Mouse (Mus musculus): Measurements from ENCODE around the gene Zc2hc1c. TPM values are rescaled to one million over a fixed set of nuclear protein-coding genes. Genes with fewer than 3 reads are reported as not detected.

Gene Zc2hc1c
- polyA plus RNA-seq, 1 experiment from 2014 or later = 0.93 TPM

DNA sequence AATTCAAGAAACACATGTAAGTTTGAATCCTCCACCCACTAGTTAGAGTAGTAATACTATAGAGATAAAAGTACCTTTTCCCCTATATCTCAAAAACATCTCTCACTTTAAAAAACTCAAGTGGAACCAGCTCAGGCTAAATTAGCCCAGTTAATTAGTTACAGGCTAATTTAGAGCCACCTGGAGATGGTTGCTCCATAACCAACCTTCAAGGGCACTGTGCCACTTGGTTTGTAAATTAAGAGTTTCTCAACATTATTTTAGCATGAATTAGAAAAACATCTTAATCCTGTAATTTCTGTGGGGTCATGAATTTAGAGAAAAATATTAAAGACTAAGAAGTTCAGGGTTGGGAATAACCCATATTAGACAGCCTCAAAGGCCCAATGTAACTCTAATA lies 3.1 kb downstream of the Zc2hc1c start:
- no peak overlapping the region for H3K4me3 ChIP-seq (ENCODE audit: low read depth, low read length)
- no peak overlapping the region for H3K27ac ChIP-seq (replicated peaks)
- H3K36me3 ChIP-seq (ENCODE audit: control insufficient read depth, insufficient read depth, low read length) = no peaks in the 10 kb centered on the region
- no peaks in the 10 kb centered on the region for H3K27me3 ChIP-seq (ENCODE audit: control insufficient read depth, insufficient read depth, low read length)
- no peak for DNase-seq (ENCODE audit: low spot score)
- H3K4me1 ChIP-seq (replicated peaks; ENCODE audit: control insufficient read depth, insufficient read depth) = no peaks in the 10 kb centered on the region
- H3K9ac ChIP-seq (ENCODE audit: low read length) = no peak overlapping the region
- no peak overlapping the region for H3K4me2 ChIP-seq (replicated peaks; ENCODE audit: low read depth)
- TF ChIP-seq EP300 (optimal IDR thresholded peaks at IDR 0.05) = no peak
- no peak for TF ChIP-seq CTCF (IDR thresholded peaks at IDR 0.05; ENCODE audit: low read depth)
- ATAC-seq (ENCODE audit: low FRiP score, low TSS enrichment) = no peak
- no peaks in the 10 kb centered on the region for H3K9me3 ChIP-seq (ENCODE audit: control insufficient read depth, low read length)

DNA sequence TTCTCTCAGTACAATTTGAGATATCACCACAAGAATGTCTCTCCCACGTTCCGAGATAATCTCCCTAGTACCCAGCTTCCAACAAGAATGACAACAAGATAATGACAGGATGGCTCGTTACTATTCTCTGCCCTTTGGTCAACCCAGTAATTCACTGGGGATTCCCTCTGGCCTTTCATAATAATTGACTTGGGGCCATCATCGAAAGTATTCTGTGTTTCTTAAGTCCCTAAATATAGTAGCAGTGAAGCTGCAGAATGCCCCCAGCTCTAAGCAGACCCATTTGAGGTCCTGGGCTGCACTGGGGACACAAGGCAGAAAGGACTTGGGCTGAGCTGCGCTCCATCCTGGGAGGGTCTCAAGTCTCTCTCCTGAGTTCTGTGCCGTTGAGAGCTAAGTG lies 3.9 kb downstream of the Zc2hc1c start:
- no peak overlapping the region for H3K27ac ChIP-seq (replicated peaks)
- no peaks in the 10 kb centered on the region for H3K36me3 ChIP-seq (ENCODE audit: control insufficient read depth, insufficient read depth, low read length)
- H3K4me3 ChIP-seq (ENCODE audit: low read depth, low read length) = no peak overlapping the region
- DNase-seq (ENCODE audit: low spot score) (no peak), ATAC-seq (ENCODE audit: low FRiP score, low TSS enrichment) (no peak)
- H3K27me3 ChIP-seq (ENCODE audit: control insufficient read depth, insufficient read depth, low read length) = no peaks in the 10 kb centered on the region
- TF ChIP-seq CTCF (IDR thresholded peaks at IDR 0.05; ENCODE audit: low read depth) = no peak
- no peak for TF ChIP-seq EP300 (optimal IDR thresholded peaks at IDR 0.05)
- no peak overlapping the region for H3K4me2 ChIP-seq (replicated peaks; ENCODE audit: low read depth)
- 76% methylated on average over 6 of the region's 6 CpGs for WGBS
- H3K4me1 ChIP-seq (replicated peaks; ENCODE audit: control insufficient read depth, insufficient read depth) = no peaks in the 10 kb centered on the region
- no peak overlapping the region for H3K9ac ChIP-seq (ENCODE audit: low read length)
- no peaks in the 10 kb centered on the region for H3K9me3 ChIP-seq (ENCODE audit: control insufficient read depth, low read length)

DNA sequence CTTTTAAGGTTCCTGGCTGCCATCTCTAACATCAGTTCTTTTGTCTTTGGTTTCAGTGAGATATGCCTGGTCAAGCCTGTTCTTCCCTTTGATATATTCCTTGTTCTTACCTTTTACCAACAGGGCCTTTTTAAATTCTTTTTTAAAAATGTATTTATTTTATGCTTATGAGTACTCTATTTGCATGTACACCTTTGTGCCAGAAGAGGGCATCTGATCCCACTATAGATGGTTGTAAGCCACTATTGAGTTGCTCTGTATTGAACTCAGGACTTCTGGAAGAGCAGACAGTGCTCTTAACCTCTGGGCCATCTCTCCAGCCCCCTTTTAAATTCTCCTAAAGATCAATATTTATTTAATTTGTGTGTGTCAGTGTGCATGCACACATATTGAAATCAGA lies 4.5 kb downstream of the Zc2hc1c start:
- 0 out of 2 replicates have a peak, but pooled peaks cover 1% of the 10 kb centered on the region for H3K4me1 ChIP-seq (replicated peaks; ENCODE audit: control insufficient read depth, insufficient read depth)
- H3K27ac ChIP-seq (replicated peaks) = no peak overlapping the region
- H3K36me3 ChIP-seq (ENCODE audit: control insufficient read depth, insufficient read depth, low read length) = no peaks in the 10 kb centered on the region
- DNase-seq (ENCODE audit: low spot score) = no peak
- TF ChIP-seq EP300 (optimal IDR thresholded peaks at IDR 0.05) = no peak
- TF ChIP-seq CTCF (IDR thresholded peaks at IDR 0.05; ENCODE audit: low read depth) = peak; percentile 41
- no peak overlapping the region for H3K9ac ChIP-seq (ENCODE audit: low read length)
- H3K4me2 ChIP-seq (replicated peaks; ENCODE audit: low read depth) = no peak overlapping the region
- no peak overlapping the region for H3K4me3 ChIP-seq (ENCODE audit: low read depth, low read length)
- no peaks in the 10 kb centered on the region for H3K9me3 ChIP-seq (ENCODE audit: control insufficient read depth, low read length)
- ATAC-seq (ENCODE audit: low FRiP score, low TSS enrichment) = no peak
- H3K27me3 ChIP-seq (ENCODE audit: control insufficient read depth, insufficient read depth, low read length) = no peaks in the 10 kb centered on the region

DNA sequence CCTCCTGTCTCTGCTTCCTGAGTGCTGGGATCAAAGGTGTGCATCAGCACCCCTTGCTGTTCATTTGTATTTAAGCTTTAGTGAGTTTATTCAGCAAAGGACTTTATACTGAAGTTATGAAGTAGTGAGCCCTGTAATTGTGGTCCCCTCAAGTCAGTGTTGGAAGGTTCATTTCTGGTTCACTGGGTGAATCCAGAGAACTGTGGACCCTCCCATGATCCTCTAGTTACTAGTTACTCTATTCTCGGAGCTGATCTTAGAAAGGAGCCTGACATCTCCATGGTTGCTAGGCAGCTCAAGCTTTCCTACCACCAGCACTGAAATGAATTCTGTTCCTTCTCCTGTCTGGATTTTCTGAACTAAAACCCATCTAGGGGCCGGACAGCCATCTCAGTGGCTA lies 7.1 kb downstream of the Zc2hc1c start:
- Histone ChIP-seq H3K9ac (ENCODE audit: low read length) (no peak overlapping the region), H3K9me3 (ENCODE audit: control insufficient read depth, low read length) (no peaks in the 10 kb centered on the region), H3K27me3 (ENCODE audit: control insufficient read depth, insufficient read depth, low read length) (no peaks in the 10 kb centered on the region), H3K4me3 (ENCODE audit: low read depth, low read length) (no peak overlapping the region), H3K27ac (replicated peaks) (no peak overlapping the region), H3K4me1 (replicated peaks; ENCODE audit: control insufficient read depth, insufficient read depth) (0 out of 2 replicates have a peak, but pooled peaks cover 2% of the 10 kb centered on the region), H3K36me3 (ENCODE audit: control insufficient read depth, insufficient read depth, low read length) (no peaks in the 10 kb centered on the region), H3K4me2 (replicated peaks; ENCODE audit: low read depth) (no peak overlapping the region)
- ATAC-seq (ENCODE audit: low FRiP score, low TSS enrichment) (no peak), DNase-seq (ENCODE audit: low spot score) (no peak)
- 87% methylated on average over 2 of the region's 2 CpGs for WGBS
- TF ChIP-seq EP300 (optimal IDR thresholded peaks at IDR 0.05) (no peak), CTCF (IDR thresholded peaks at IDR 0.05; ENCODE audit: low read depth) (no peak)

DNA sequence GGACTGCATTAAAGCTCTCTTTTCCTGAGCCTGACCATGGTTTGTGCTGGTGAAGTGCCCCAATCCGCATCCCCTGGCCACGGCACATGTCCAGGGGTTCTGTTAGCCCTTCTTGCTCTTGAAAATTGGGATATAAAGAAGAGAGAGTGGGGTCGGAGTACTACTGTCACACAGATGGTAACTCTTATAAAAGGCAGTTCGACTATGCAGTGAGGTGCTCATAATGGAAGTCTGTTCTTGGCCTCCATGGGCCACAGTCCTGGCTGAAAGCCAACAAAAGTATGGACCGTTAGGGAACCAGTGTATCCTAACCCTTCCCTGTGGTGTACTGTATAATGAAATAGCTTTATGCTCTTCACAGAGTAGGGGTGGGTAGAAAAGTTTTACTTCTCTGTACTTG lies 8.5 kb downstream of the Zc2hc1c start:
- Histone ChIP-seq H3K9ac (ENCODE audit: low read length) (no peak overlapping the region), H3K4me1 (replicated peaks; ENCODE audit: control insufficient read depth, insufficient read depth) (0 out of 2 replicates have a peak, but pooled peaks cover 2% of the 10 kb centered on the region), H3K27me3 (ENCODE audit: control insufficient read depth, insufficient read depth, low read length) (no peaks in the 10 kb centered on the region), H3K36me3 (ENCODE audit: control insufficient read depth, insufficient read depth, low read length) (peaks cover 12% of the 10 kb centered on the region), H3K4me3 (ENCODE audit: low read depth, low read length) (no peak overlapping the region), H3K27ac (replicated peaks) (no peak overlapping the region), H3K4me2 (replicated peaks; ENCODE audit: low read depth) (no peak overlapping the region), H3K9me3 (ENCODE audit: control insufficient read depth, low read length) (no peaks in the 10 kb centered on the region)
- TF ChIP-seq EP300 (optimal IDR thresholded peaks at IDR 0.05) = no peak
- no peak for TF ChIP-seq CTCF (IDR thresholded peaks at IDR 0.05; ENCODE audit: low read depth)
- ATAC-seq (ENCODE audit: low FRiP score, low TSS enrichment) (no peak), DNase-seq (ENCODE audit: low spot score) (no peak)
- 74% methylated on average over 5 of the region's 5 CpGs for WGBS

DNA sequence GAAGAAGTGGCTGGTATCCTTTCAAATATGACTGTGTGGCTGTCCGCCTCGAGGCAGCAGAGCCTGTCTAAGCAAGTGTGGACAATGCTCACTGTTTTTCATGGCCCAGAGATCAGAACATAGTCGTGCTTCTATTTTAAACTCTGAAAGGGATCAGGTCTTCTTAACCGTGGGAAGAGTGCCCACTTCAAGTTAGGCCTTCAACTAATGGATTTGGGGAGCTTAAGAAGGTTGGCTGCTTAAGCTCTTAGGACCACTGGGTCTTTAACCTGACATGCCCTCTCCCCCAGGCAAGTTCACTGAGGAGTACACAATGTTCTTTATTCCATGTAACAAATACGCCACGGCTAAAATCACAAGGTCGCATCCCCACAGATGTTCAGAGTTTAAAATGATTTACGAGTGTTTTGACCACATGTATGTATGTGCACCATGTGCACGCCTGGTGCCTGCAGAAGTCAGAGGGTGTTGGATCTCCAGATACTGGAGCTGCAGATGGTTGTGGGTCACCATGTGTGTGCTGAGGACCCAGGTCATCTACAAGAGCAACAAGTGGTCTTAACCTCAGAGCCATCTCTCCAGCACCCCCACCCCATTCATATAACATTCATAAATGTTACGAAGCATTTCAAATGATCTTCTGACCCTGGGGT lies 9.1 kb downstream of the Zc2hc1c start:
- ATAC-seq (ENCODE audit: low FRiP score, low TSS enrichment) (peak; percentile 26; the same call in 1 of the 2 replicates), DNase-seq (ENCODE audit: low spot score) (no peak)
- no peaks in the 10 kb centered on the region for H3K27me3 ChIP-seq (ENCODE audit: control insufficient read depth, insufficient read depth, low read length)
- H3K36me3 ChIP-seq (ENCODE audit: control insufficient read depth, insufficient read depth, low read length) = peaks cover 13% of the 10 kb centered on the region
- 0 out of 2 replicates have a peak, but pooled peaks cover 2% of the 10 kb centered on the region for H3K4me1 ChIP-seq (replicated peaks; ENCODE audit: control insufficient read depth, insufficient read depth)
- H3K9me3 ChIP-seq (ENCODE audit: control insufficient read depth, low read length) = no peaks in the 10 kb centered on the region
- no peak overlapping the region for H3K4me2 ChIP-seq (replicated peaks; ENCODE audit: low read depth)
- no peak overlapping the region for H3K4me3 ChIP-seq (ENCODE audit: low read depth, low read length)
- 56% methylated on average over 10 of the region's 10 CpGs for WGBS
- H3K9ac ChIP-seq (ENCODE audit: low read length) = no peak overlapping the region
- no peak overlapping the region; the same call in 1 of the 2 replicates for H3K27ac ChIP-seq (replicated peaks)
- no peak for TF ChIP-seq EP300 (optimal IDR thresholded peaks at IDR 0.05)
- no peak for TF ChIP-seq CTCF (IDR thresholded peaks at IDR 0.05; ENCODE audit: low read depth)
